Mouse (Mus musculus) urinary bladder, postnatal 36 days (tissue): ENCODE measurements around the gene Dusp13.

Experiments used
- DNase-seq, 2 experiments: peaks; one replicate each; pipeline ENCODE4 v3.0.0; 2022; ENCODE audit warnings: low spot score in 2 of 2, mixed read lengths in 1 of 2

Gene Dusp13

DNA sequence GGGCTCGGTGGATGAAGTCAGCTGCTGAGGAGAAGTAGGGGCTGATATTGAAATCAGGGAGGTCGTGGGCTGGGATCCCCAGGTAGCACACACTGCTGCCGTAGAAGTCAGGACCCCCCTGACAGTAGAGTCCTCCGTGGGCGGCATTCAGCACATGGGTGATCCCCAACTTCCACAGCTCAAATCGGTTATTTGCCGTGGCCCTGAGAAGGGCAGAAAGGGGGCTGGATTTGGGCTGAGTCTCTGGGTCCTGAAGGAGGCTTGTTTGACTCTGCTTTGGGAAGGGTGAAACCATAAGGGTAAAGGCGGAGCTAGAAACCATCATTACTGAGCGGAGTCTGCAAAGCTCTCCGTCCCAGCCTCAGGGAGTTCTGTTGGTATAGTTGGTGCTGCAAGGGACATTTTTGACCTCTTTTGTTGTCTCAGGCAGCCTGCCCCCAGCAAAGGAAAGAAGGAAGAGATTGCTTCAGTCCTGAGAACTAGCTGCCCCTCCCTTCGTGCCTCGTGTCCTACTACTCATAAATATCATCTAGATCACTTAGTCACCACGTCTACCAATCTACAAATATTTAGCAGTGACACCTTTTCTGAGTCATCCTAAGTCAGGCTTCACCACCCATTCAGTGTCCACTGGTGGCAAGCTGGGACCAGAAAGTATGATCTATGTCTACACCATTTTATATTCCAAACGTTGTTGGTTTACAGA, 3.4 kb downstream of the Dusp13 start:
- no peak for DNase-seq

DNA sequence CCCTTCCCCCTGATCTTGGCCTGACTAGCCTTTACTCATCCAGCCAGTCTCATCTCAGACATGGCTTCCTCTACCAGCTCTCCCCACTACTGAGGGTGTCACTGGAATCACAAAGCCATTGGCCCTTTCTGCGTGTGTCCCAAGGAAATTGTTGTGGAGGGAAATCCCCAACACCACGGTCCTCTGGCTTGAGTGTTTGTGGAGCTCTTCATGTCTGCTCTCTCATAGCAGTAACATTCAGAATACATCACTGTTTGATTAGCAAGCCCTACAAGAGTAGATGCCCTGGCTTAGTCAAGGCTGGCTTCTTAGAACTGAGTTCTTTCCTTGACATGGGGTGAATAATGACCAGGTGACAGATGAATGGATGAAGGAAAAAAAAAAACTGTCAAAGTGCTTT, 4.1 kb downstream of the Dusp13 start:
- no peak for DNase-seq

DNA sequence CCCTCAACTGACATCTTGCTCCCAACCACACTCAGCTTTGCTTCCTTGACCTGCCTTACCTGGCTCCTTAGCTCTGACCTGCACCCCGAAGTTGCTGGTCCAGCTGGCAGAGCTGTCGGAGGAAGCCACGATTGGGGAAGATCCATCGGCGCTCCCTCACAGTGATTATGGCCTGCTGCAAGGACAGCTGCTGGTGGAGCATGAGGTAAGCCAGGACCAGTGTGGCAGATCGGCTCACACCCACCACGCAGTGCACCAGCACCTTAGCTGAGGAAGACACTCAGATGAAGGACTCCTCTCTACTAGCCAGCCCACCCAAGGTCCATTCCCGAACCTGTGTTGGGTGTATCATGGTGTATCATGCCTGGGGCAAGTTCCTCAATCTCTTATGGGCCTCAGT, 4.7 kb downstream of the Dusp13 start:
- no peak for DNase-seq

DNA sequence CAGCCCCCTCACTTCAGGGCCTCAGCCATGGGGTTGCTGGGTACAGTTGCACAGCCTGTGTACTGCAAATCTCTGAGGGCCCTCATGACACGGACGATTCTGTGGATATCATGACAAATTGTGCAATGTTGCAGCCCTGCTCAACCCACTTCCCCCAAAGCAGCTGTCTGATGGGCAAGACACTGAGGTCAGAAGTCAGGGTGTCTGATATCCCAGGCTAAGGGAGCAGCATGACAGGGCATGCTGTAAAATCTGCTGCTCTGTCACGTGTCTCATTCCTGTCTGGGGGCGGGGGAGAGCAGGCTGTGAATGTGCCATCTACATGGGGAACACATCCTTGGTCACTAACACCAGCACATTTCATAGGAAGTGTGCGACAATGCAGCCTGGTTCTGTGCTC, 5.8 kb downstream of the Dusp13 start:
- DNase-seq: no peak

DNA sequence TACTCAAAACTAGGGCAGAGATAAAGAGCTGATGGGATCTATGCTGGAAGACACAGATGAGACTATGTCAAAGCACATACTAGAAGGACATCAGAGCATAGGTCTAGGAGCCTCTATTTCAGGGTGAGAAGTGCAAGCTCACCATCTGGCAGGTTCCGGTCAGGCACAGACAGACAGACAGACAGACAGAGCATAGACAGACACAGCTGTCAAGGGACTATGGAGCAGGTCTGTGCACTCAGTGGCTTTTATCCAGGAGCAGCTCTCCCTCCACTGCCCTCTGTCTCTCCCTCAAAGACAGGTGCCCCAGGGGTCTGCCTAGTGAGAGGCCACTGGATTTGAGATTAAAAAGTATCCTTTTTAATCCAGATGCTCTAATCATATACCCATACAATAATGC, 6.8 kb downstream of the Dusp13 start:
- no peak for DNase-seq

DNA sequence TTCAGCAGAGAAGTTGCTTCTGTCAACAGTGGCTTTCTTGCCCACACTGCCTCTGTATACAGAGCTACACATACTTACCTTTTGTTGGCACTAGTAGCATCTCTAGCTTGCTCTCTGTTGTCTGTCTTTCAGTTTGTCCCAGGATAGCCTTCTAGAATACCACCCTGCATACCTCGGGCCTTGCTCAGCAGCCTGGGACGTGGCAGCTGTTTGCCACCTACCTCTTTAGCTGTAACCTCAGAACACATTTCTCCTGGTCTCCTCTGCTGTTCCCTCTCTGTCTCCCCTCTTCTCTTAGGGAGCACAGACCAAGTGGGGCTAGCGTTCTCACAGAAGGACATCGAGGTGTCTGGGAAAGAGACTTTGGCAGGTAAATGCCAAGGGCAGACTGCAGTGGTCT, 8.5 kb downstream of the Dusp13 start:
- DNase-seq: no peak

DNA sequence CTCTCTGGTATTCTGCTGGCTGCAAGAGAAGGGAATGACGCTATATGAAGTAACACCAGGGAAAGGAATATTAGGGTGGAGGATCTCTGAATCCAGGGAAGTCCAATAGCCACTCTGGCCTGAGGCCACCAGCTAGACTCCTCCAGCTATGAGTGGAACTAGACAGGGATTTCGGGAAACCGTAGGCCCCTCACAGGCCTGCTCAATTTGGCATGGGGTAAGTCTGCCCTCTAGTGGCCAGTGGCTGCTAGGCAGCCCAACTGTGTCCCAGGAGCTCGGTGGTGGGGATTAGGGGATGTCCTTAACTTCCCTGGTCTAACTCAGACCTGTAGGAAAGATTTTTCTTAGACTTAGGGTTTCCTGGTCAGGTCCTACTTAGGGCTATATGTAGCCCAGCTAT, 9.2 kb downstream of the Dusp13 start:
- DNase-seq: peak; percentile 72 to 75

DNA sequence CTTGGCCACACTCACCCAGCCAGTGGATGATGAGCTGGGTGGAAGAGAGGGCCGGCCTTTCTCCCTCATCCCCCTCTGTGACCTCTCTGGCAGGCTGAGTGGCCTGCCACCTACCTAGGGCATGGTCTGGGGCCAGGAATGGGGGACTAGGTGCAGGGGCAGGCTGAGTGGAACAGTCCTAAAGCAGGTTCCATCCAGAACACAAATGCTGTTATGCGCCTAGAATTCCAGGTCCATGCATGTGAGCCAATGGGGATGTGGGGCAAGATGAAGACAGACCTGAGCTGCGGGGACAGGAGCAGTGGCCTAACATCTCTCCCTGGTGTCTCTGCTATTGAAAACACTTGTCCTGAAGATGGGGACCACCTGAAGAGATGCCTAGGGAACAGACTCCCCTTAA, 9.7 kb downstream of the Dusp13 start:
- DNase-seq: no peak

DNA sequence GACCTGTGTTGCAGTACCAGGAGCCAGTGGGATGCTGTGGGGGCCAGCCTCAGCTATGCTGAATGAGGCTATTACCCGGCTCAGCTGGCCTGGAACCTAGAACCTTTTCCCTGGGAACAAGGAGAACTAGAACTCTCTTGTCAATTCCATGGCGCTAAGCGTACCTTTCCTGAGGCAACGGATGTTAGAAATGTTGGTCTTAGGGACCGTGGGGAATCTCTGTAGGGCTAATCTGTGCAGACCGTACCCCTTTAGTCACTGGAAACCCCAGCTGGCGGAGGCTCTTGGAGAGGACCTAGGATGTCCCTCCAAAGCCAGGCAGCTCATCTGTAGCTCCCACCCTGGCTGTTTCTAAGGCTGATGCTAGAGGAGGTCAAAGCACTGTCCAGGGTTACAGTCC, 10.6 kb downstream of the Dusp13 start:
- DNase-seq: no peak

DNA sequence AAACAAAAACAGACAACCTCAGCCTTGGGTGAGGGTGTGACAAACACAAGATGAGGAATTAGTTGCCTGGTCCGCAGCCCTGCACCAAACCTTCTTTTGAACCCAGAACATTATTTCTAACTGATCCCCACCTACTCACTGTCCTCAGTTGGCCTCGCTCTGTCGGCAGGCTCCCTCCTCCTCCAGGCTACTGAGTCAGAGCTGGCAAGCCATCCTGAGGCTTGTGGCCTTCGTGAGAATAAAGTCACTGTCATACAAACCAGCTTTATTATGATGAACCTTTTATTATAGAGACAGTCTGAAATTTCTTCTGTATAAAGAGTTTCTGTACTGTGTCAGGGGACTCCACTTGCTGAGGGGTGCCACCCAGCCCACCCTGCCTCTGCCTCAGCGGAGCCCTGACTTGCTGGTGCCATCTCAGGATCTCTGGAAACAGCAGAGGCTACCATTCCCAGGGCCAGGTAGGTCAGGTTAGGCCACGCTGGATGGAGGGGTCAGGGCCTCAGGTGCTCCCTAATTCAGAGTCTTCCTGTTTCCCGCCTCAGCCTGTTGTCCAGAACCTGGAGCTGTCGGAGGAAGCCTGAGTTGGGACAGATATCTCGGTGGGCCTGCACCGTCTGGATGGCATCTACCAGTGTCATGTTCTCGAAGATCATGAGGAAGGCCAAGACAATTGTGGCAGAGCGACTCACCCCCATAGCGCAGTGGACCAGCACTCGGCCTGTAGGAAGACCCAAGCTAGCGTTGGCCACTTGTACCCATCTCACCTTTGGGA, 17.7 kb downstream of the Dusp13 start:
- DNase-seq: no peak

DNA sequence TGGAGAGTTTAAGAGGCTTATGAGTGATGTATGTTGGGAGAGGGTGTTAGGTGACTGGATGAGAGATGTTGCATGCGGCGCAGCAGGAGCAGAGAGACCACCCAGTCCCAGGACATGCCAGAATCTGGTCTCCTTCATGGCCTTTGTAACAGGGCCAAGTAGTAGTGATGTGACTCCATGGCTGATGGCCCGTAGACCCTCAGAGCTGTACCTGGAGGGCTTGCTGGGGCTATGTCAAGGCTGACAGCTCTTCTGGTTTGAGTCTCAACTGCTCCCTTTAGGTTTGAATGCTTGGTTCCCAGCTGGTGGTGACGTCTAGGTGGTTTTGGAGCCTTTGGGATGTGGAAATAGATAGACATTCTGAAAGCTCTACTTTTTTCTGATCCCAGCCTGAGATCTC, 21.0 kb downstream of the Dusp13 start:
- no peak for DNase-seq

DNA sequence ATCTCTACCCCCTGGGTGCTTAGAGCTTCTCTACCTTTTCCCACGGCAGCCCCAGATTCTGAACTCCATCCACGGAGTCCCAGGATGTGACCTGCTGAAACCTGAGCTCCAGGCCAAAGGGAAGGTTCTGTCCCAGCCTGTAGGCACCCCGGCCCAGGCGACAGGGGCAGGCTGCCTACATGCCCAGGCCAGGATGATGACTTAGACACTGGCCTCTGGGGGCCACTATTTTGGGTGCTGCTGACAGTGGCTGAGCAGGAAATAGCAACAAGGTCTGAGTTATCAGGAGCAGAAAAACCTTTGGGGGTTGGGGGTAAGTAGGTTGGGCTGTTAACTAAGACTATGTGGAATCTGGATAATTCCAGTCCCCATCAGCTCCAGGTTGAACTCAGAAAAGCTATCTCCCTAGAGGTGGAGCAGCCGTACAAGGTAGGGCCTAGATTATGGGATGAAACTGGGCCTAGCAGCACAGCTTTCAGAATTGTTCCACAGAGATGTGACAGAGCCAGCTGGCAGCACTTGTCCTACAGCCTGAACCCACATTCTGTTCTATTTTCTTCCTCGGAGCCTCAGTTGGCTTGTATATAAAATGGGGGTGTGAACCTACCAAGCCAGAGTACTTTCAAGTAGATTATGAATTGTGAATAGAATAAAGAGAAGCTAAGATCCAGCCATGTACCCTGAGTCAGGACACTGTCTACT, 21.8 kb downstream of the Dusp13 start:
- no peak for DNase-seq

DNA sequence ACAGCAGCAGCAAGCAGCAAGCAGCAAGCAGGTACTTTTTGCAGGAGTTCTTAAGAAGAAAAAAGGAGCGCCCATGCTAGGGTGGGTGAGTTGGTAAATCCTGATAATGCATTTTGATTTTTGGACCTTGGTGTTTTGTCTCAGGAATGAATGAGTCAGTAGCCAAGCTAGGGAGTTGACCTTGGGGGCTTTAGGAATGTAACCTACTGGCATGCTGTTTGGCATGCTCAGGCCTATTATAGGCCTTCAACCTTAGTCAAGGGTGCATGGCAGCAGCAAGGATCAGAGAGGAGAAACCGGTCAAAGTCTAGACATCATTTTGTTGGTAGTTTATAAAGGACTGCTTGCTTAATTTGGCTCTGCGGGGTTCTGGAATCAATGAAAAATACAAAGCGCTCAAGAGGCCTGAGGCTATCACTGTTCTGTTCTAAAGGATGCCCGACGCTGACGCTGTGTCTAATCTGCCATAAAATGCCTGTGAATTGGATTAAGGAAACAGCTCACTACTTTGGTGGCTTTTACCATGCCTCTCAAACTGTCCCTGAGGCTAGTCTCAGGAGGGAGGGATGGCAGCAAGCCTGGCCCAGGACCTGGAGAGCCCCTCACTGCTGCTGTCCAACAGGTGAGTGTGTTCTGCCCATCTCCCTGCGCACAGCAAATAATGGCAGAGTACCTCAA, 28.8 kb downstream of the Dusp13 start:
- DNase-seq: no peak

DNA sequence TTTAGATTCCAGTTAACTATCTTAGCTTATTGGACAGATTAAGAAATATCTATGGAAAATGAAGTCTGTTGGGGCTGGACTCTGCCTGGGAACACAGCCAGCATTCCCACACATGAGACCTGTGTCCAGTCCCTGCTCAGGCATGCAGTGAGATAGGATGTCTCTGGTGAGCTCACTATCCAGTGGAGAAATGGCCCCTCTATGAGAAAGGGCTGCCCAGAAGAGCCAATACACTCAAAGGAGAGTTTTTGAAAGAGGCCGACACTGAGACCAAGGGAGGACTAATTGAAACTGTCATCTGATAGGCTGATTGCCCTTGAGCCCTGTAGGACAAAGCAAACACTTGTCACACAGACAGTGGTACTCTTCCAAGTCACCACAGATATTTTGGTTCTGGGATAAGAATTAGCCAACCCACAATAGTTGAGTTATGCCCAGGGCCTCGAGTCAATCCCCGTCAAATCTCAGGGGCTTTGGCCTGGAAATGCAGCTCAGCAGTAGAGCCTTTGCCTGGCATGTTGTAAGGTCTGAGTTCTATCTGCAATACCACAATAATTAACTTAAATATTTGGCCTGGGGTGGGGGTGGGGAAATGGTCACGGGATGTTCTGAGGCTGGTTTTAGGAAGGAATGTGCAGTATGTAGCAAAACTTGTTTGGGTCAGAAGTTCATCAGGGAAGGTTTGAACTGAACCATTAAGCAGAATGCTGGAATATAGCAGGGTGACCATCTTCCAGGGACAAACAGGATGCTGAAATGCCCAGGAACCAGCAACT, 30.4 kb downstream of the Dusp13 start:
- DNase-seq: no peak

DNA sequence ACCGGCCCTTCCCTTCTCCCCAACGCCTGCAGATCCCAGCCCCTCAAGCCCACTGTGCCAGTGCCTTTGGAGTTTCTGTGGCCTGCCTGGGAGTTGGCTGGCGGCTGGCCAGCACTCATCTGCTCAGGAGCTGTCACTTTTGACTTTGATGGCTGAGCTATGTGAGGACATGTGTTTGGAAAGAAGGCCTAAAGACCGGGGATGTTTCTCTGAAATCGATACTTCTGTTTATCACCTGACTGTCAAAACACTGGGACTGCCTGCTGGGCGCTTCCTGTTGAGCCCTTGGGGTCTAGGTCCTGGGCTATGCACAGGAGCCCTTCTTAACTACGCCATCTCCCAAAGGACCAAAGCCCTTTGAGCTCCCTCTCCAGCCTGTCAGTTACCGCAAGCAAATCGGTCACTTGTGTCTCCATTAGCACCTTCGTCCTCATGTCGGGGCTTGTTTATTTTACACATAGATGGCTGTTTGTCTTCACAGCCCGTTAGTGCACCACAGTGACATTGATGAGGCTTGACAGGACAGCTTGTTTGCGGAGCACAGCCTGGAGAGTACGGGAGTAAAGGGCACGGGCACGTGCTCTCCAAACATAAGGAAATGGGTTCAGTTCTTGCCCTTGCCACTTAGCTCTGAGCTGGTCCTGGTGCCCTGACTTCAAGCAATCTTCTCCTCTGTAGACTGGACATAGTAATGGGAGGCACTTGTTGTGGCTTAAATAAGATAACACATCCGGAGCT, 31.2 kb downstream of the Dusp13 start:
- no peak for DNase-seq

DNA sequence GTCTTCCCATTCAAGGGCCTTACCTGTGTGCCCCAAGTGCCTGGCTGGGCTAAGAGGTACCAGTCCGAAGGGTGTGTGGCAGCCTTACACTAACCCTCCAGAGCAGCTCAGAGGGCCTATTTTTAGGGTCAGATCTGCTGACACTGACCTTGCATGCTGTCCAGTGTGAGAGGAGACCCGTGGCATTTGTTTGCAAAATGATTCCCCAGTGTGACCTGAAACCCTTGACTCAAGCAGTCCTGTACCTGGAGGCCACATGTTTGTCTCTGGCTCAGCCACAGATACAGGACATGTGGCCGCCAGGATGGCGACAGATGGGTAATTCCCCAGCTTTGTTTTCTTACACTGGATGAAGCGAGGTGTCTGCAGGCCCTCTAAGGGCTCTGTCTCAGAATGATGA, 36.5 kb downstream of the Dusp13 start, which contains the start of gene Dupd1:
Gene Dupd1, minus strand, starts transcription at position 91 of the 400 bp plus-strand sequence.
- DNase-seq: no peak

DNA sequence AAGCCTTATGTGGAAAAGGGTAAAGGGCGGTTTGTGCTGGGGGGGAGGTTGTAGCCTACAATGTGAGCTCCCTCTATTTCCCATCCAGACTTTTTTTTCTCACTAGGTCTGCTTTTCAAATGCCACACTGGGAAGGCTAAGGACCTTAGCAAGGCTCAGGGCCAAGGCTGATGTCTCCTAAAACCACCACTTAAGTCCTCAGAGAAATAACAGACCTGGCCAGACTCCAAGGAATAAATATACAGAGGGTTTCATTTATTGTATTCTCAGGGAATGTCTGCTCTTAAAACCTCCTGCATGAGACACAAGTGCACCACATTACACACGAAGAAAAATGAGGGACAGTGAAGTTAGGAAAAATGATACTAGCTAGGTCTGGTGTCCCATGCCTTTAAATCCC, 39.8 kb downstream of the Dusp13 start:
- DNase-seq: no peak

DNA sequence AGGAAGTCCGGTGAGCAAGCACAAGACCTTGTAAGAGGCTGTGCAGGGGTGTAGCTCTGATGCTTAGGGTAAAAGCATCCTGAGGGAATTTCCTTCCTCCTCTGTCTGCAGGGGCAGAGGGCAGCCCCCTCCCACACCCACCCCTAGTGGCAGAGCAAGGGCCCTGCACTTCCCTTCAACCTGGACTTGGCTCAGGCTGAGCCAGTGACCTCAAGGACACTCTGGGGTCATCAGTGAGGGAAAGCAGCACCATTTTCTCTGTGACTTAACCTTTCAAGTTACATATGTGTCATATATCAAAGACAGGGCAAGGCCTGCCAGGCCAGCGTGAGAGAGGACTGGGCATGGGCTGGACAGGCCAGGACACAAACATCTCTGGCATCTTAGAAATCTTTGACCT, 41.4 kb downstream of the Dusp13 start:
- no peak for DNase-seq

DNA sequence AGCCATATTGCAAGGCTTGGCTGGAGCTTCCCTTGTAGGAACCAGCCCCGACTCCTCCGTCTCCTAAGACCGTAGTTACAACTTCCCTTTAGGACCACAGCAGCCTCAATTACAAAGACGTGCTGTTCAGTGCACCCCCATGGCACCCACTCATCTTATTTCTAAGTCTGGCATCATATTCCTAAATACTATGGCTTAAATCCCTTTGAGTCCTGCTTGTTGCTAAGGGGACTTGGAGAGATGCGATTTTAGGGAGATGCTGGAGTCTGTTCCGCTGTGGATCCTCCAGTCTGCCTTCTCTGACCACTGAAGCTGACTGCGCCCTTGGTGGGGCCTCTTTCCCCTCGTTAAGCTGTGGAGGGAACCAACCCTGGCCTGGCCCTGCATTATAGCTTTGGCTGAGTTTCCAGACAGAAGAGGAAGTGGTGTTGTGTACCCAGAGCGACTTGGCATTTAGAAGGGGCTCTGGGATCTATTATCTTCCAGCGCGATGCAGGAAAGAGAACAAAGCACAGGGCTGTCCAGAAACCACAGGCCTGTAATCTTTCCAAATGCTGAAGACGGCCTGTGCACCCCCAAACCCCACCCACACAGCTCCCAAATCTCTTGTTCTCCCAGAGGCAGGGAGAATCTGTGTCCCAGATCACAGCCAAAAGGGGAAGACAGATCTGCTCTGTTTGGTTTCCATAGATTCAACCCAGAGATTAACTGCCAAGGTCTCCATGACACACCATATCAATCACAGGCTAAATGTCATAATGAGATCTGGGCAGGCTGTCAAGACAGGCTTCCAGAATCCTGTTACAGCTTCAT, 44.0 kb downstream of the Dusp13 start:
- no peak for DNase-seq

DNA sequence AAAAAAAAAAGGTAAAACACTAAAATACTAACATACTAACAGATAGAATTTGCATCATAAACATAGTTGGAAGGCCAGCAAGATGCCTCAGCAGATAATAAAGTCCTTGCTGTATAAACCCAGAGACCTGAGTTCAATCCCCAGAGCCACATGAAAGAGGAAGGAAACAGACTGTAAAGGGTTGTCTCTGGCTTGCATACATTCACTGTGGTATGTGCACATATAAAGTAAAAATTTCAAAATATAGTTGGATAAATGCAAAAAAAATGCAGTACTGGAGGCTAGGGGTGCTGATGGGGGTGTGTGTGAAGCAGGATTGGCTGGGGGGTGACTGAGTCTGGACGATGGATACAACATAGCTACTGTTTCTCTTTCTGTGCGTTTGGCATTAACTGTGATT, 45.5 kb downstream of the Dusp13 start:
- DNase-seq: no peak
